Mouse (Mus musculus) adrenal gland, postnatal 10 days (tissue): ENCODE measurements around the gene Syngap1. TPM values are rescaled to one million over a fixed set of nuclear protein-coding genes. Genes with fewer than 3 reads are reported as not detected.
A peak's percentile ranks its signal among the peaks of the same experiment; 100 is the strongest.
"Not testable (repeated sequence)": the region's sequence is repeated elsewhere in the genome, so short reads cannot be mapped to it uniquely, and the experiment has no call there.

Source experiments
- DNase-seq: peaks from one replicate; pipeline ENCODE4 v3.0.0; 2021; ENCODE audit warnings: mixed read lengths
- long read RNA-seq, 2 experiments: library from polyadenylated mRNA; stranded (forward); transcript quantifications; one replicate each; pipeline ENCODE4 v2.0.0; 2021
- total RNA-seq, 2 experiments: library from RNA; stranded (reverse); gene quantifications; 2 replicates each; pipeline ENCODE4 v1.2.3; 2021

Syngap1 gene
- 10 to 100 TPM; 15.7 to 21.6 TPM for total RNA-seq
- long read RNA-seq, experiment 1 = 0 reads
- long read RNA-seq, experiment 2 = 0 reads

- DNase-seq = peak; percentile 68
Observed at GRCm38 (mm10) chr17:26941031-26941789, at the start of gene Syngap1. Gene Syngap1, plus strand, starts transcription at chr17:26941253.

GRCm38 (mm10) chr17:26892635-26893375, 48.2 kb upstream of the Syngap1 start:
- DNase-seq = no peak

GRCm38 (mm10) chr17:26893492-26893891, 47.6 kb upstream of the Syngap1 start:
- no peak for DNase-seq

- no peak for DNase-seq
Observed at GRCm38 (mm10) chr17:26894342-26894741, 46.7 kb upstream of the Syngap1 start.

GRCm38 (mm10) chr17:26895578-26895977, 45.5 kb upstream of the Syngap1 start:
- peak; percentile 82 for DNase-seq

- DNase-seq = no peak
Observed at GRCm38 (mm10) chr17:26900916-26901315, 40.1 kb upstream of the Syngap1 start.

GRCm38 (mm10) chr17:26904320-26904719, 36.7 kb upstream of the Syngap1 start:
- DNase-seq = no peak

GRCm38 (mm10) chr17:26907506-26907905, 33.5 kb upstream of the Syngap1 start:
- DNase-seq = not testable (repeated sequence)

- no peak for DNase-seq
Observed at GRCm38 (mm10) chr17:26915248-26915647, 25.8 kb upstream of the Syngap1 start.

- DNase-seq = peak; percentile 99
Observed at GRCm38 (mm10) chr17:26916711-26917482, 24.2 kb upstream of the Syngap1 start, which contains the start of gene Kifc5b. Gene Kifc5b, plus strand, starts transcription at chr17:26917091.

- DNase-seq = not testable (repeated sequence)
Observed at GRCm38 (mm10) chr17:26917560-26917959, 23.5 kb upstream of the Syngap1 start.

- DNase-seq = no peak
Observed at GRCm38 (mm10) chr17:26918343-26918742, 22.7 kb upstream of the Syngap1 start.

GRCm38 (mm10) chr17:26919516-26919915, 21.5 kb upstream of the Syngap1 start:
- DNase-seq = not testable (repeated sequence)

GRCm38 (mm10) chr17:26922368-26922767, 18.7 kb upstream of the Syngap1 start:
- not testable (repeated sequence) for DNase-seq

GRCm38 (mm10) chr17:26925414-26925813, 15.6 kb upstream of the Syngap1 start:
- not testable (repeated sequence) for DNase-seq

GRCm38 (mm10) chr17:26931795-26932194, 9.3 kb upstream of the Syngap1 start:
- peak; percentile 72 for DNase-seq

- peak; percentile 99 for DNase-seq
Observed at GRCm38 (mm10) chr17:26932839-26933398, 8.1 kb upstream of the Syngap1 start, which contains the start of gene Phf1. Gene Phf1, plus strand, starts transcription at chr17:26933052.

- no peak for DNase-seq
Observed at GRCm38 (mm10) chr17:26933419-26933818, 7.6 kb upstream of the Syngap1 start.

- DNase-seq = no peak
Observed at GRCm38 (mm10) chr17:26933885-26934827, 6.9 kb upstream of the Syngap1 start.

GRCm38 (mm10) chr17:26935027-26935426, 6.0 kb upstream of the Syngap1 start:
- no peak for DNase-seq

GRCm38 (mm10) chr17:26936453-26936852, 4.6 kb upstream of the Syngap1 start:
- no peak for DNase-seq
